Mouse (Mus musculus): ENCODE results near the gene Ide. TPM values are rescaled to one million over a fixed set of nuclear protein-coding genes. Genes with fewer than 3 reads are reported as not detected.

The Ide gene
- polyA plus RNA-seq, 1 experiment = 24.7 TPM

DNA sequence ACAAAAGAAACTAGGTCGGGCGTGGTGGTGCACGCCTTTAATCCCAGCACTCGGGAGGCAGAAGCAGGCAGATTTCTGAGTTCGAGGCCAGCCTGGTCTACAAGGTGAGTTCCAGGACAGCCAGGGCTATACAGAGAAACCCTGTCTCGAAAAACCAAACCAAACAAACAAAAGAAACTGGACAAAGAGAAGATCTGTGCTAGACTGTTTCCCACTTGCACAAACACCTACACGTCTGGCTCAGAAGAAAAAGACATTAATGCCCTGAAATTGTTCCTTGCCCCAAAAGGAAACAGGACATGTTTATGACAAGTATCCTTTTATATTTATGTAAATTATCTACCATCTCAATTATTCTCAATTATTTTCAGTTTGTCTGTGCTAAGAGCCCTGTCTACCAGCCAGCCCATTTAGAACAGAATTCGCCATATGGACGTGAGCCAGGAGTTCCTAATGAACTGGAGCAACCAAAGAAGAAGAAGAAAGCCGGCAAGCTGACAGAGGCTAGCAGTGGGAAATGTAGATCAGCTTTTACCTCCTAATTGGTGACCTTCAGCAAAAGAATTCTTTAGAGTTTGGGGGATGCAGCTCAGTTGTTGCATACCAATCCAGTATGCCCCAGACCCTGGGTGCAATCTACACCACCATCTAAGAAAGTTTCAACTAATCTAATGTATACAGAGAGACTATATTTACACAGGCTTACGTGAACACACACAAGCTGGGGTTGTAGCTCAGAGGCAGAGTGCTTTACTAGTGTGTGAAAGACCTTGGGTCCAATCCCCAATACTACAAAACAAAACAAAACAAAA lies 25.7 kb upstream of the Ide start:
- TF ChIP-seq POLR2A (IDR thresholded peaks at IDR 0.05; ENCODE audit: borderline replicate concordance, extremely low read depth, insufficient read depth, insufficient read length, poor library complexity, severe bottlenecking) (no peak), CTCF (IDR thresholded peaks at IDR 0.05; ENCODE audit: borderline replicate concordance, extremely low read depth, insufficient read depth, insufficient read length) (no peak)
- peak; percentile 97 for DNase-seq (ENCODE audit: low read depth)

DNA sequence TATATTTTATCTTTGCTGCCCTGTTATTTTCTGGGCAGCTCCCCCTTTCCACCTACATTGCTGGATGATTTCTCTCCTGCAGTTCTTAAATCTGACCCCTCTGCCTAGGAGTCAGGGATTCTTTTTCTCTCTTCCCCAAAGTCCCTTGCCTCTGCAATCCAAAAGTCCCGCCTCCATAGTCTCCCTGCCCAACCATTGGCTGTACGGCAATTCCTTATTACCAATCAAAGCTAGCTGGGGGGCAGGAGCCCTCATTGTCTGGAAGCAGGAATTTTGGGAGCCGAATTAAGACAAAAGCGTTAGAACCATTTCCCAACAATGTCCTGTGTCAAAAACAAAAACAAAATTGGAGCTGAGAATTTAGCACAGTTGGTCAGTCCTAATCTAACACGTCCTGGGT lies 24.9 kb upstream of the Ide start:
- peak; percentile 73 for DNase-seq (ENCODE audit: low read depth)
- TF ChIP-seq POLR2A (IDR thresholded peaks at IDR 0.05; ENCODE audit: borderline replicate concordance, extremely low read depth, insufficient read depth, insufficient read length, poor library complexity, severe bottlenecking) (no peak), CTCF (IDR thresholded peaks at IDR 0.05; ENCODE audit: borderline replicate concordance, extremely low read depth, insufficient read depth, insufficient read length) (no peak)

DNA sequence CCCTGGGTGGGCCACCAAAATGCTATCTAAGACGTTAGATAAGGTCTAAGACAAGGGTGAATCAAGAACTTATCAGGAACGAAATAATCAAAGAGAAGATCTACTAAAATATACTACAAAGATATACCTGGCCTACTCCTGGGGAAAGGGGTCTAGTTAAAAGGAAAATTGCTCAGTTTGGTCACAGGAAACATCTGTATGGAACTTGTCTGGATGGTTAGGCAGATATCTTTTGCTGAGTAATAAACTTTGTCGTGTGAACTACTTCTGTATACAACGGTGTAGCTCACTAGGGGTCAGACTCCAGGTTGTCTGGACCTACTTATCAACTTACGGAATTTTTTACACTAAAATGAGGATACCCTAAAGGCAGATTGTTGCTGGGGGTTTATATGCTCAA lies 22.4 kb upstream of the Ide start:
- TF ChIP-seq POLR2A (IDR thresholded peaks at IDR 0.05; ENCODE audit: borderline replicate concordance, extremely low read depth, insufficient read depth, insufficient read length, poor library complexity, severe bottlenecking) (no peak), CTCF (IDR thresholded peaks at IDR 0.05; ENCODE audit: borderline replicate concordance, extremely low read depth, insufficient read depth, insufficient read length) (no peak)
- no peak for DNase-seq (ENCODE audit: low read depth)

DNA sequence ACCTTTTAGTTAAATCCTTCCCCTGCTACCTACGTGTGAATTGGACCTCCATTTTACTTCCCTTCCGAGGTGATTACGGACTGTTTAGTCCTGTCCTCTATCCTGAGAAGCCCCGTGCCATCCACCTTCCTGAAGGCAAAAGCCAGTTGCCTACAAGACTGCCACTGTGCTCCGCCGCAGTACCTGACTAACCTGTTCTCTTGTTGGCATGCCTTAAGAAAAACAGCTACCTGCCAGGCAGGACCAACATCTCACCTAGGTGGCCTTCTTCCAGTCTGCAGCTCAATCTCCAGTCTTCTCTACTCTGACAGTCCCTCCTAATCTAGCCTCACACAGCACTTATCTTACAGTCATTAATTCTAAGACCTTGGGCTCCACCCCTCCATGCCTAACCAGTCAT lies 15.7 kb upstream of the Ide start:
- TF ChIP-seq CTCF (IDR thresholded peaks at IDR 0.05; ENCODE audit: borderline replicate concordance, extremely low read depth, insufficient read depth, insufficient read length) (no peak), POLR2A (IDR thresholded peaks at IDR 0.05; ENCODE audit: borderline replicate concordance, extremely low read depth, insufficient read depth, insufficient read length, poor library complexity, severe bottlenecking) (no peak)
- no peak for DNase-seq (ENCODE audit: low read depth)

DNA sequence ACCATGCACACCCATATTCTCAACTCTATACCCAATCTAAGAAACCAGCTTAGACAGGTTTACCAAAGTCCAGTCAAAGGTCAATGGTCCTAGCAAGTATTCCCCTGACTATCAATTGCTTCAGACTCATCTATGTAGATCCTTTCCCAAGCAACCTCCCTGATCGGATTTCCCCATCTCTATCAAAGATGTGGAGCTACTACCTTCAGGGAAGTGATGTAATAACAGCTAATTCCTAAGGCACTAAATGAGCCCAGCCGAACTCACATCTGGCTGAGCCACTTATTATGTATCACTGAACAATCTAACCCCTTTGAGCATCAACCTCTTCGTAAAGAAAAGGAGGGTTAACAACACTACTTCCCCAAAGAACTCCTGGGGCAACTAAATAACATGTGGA lies 15.1 kb upstream of the Ide start:
- no peak for DNase-seq (ENCODE audit: low read depth)
- TF ChIP-seq POLR2A (IDR thresholded peaks at IDR 0.05; ENCODE audit: borderline replicate concordance, extremely low read depth, insufficient read depth, insufficient read length, poor library complexity, severe bottlenecking) (no peak), CTCF (IDR thresholded peaks at IDR 0.05; ENCODE audit: borderline replicate concordance, extremely low read depth, insufficient read depth, insufficient read length) (no peak)

DNA sequence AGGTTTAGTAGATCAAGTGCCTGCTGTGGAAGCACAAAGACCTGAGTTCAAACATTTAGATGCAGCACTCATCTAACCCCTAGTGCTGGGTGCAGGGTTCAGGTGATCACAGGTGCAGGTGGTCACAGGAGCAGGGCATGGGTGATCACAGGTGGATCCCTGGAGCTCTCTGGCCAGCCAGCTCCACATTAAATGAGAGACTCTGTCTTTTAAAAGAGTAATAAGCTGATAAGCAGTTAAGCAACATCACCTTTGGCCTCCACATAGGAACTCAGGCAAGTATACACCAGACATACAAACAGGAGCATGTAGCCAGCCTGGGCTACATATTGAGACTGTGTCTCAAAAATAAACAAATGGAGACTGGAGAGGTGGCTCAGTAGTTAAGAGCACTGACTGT lies 11.3 kb upstream of the Ide start:
- no peak for DNase-seq (ENCODE audit: low read depth)
- no peak for TF ChIP-seq CTCF (IDR thresholded peaks at IDR 0.05; ENCODE audit: borderline replicate concordance, extremely low read depth, insufficient read depth, insufficient read length)
- TF ChIP-seq POLR2A (IDR thresholded peaks at IDR 0.05; ENCODE audit: borderline replicate concordance, extremely low read depth, insufficient read depth, insufficient read length, poor library complexity, severe bottlenecking) = no peak

DNA sequence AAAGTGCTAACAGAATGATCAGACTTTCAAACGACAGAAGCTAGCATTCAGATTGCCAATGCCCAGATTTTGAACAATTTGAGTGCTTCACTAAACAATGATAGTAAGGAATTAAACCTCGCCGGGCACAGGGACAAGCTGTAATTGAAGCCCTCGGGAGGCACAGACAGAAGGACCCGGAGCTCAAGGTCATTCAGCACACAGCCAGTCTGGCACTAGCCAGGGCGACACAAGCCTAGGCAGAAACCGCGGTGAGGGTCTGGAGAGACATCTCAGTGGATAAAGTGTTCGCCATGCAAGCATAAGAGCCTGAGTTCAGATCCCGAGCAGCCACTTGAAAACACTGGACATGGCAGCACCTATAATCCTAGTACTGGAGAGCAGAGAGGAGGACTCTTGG lies 10.7 kb upstream of the Ide start:
- no peak for TF ChIP-seq POLR2A (IDR thresholded peaks at IDR 0.05; ENCODE audit: borderline replicate concordance, extremely low read depth, insufficient read depth, insufficient read length, poor library complexity, severe bottlenecking)
- DNase-seq (ENCODE audit: low read depth) = peak; percentile 18

DNA sequence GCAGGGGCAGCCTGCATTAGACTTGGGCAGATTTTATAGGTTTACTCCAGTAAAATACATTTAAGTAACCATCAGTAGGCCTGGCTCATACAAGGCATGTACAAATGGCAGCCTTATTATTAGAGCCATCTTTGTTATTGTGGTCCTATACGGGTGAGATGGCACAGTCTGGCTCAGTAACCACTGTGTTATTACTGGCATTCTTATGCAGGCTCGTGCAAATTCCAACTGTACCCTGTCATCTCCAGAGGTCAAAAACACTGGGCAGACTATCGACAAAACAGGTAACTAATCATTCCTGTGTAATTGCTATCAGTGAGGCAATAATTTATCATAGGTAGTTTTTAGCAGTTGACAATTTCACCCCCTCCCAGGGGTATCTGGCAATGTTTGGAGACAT lies 8.6 kb upstream of the Ide start:
- no peak for TF ChIP-seq CTCF (IDR thresholded peaks at IDR 0.05; ENCODE audit: borderline replicate concordance, extremely low read depth, insufficient read depth, insufficient read length)
- TF ChIP-seq POLR2A (IDR thresholded peaks at IDR 0.05; ENCODE audit: borderline replicate concordance, extremely low read depth, insufficient read depth, insufficient read length, poor library complexity, severe bottlenecking) = no peak
- DNase-seq (ENCODE audit: low read depth) = no peak

DNA sequence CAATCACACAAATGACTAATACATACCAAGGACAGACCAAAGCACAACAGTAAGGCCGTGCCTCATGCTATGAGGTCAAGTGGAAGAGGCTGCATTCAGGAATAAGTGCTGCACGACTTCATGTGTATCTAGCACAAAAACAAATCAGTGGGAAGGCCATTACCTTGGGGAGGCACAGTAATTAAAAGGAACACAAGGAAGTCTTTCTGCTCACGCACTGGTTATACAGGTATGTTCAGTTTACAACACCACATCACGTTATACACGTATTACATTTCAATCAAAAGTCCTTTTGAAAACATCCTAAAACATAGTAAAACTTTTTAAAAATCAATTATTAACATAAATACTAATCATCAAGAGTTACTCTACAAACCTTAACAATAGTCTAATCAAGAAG lies 6.2 kb upstream of the Ide start:
- DNase-seq (ENCODE audit: low read depth) = no peak
- no peak for TF ChIP-seq POLR2A (IDR thresholded peaks at IDR 0.05; ENCODE audit: borderline replicate concordance, extremely low read depth, insufficient read depth, insufficient read length, poor library complexity, severe bottlenecking)
- no peak for TF ChIP-seq CTCF (IDR thresholded peaks at IDR 0.05; ENCODE audit: borderline replicate concordance, extremely low read depth, insufficient read depth, insufficient read length)

DNA sequence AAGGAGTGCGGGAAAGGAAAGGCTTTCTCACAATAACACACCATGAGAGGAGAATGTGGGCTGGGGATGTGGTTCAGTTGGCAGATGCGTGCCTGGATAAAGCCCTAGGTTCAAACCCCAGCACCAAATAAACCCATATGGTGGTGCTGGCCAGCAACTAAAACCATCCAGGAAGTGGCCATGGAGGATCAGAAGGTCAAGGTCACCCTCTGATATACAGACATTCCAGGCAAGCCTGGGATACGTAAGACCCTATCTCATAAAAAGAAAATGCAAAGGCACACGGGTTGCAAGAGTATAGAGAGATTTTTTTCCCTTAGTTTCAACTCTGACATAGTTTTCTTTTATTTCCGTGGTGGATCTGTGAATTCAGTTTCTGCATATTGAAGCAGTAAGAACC lies 3.3 kb upstream of the Ide start:
- TF ChIP-seq POLR2A (IDR thresholded peaks at IDR 0.05; ENCODE audit: borderline replicate concordance, extremely low read depth, insufficient read depth, insufficient read length, poor library complexity, severe bottlenecking) (no peak), CTCF (IDR thresholded peaks at IDR 0.05; ENCODE audit: borderline replicate concordance, extremely low read depth, insufficient read depth, insufficient read length) (no peak)

DNA sequence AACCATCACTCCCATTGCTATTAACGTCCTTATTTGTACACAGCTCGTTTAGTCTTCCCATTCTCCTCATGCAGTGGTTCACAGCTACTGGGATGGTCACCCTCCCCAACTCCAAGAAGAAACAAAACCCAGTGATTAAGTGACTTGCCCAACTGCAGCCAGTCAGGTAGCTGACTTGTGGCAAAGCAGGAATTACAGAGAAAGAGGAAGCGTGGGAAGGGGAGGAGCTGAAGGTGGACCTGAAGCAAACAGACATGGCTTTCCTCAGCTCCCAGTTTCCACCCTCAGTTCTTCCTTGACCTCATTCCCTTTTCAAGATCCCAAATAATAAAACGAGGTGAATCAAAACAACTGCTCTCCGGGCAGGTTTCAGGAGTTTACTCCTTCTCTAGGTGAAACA lies 2.8 kb upstream of the Ide start:
- DNase-seq (ENCODE audit: low read depth) = no peak
- no peak for TF ChIP-seq CTCF (IDR thresholded peaks at IDR 0.05; ENCODE audit: borderline replicate concordance, extremely low read depth, insufficient read depth, insufficient read length)
- TF ChIP-seq POLR2A (IDR thresholded peaks at IDR 0.05; ENCODE audit: borderline replicate concordance, extremely low read depth, insufficient read depth, insufficient read length, poor library complexity, severe bottlenecking) = no peak

More for the DNA sequence above, 3.3 kb upstream of the Ide start:
- no peak for DNase-seq (ENCODE audit: low read depth)

DNA sequence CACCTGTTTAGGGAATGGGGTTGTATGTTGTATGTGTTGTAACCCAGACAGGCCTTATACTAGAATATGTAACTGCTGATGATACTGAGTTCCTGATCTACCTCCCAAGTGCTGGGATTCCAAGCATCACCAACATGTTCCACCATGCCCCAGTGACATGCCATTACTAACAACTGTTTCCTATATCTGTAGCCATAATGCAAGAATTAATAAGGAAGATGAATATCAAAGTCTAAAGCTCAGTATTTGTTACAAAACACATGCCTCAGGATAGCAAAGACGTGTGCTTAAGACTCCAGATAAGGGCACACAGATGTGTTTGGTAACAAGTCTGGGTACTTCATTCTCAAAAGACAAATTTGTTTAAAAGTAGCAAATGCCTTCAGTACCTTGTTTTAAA lies 2.3 kb downstream of the Ide start:
- DNase-seq (ENCODE audit: low read depth) = no peak
- TF ChIP-seq POLR2A (IDR thresholded peaks at IDR 0.05; ENCODE audit: borderline replicate concordance, extremely low read depth, insufficient read depth, insufficient read length, poor library complexity, severe bottlenecking) = no peak
- no peak for TF ChIP-seq CTCF (IDR thresholded peaks at IDR 0.05; ENCODE audit: borderline replicate concordance, extremely low read depth, insufficient read depth, insufficient read length)

All from brain, embryonic 14.5 days (tissue).